14 mouse cellular contexts compared by ENCODE assay signal in the genomic region with DNA sequence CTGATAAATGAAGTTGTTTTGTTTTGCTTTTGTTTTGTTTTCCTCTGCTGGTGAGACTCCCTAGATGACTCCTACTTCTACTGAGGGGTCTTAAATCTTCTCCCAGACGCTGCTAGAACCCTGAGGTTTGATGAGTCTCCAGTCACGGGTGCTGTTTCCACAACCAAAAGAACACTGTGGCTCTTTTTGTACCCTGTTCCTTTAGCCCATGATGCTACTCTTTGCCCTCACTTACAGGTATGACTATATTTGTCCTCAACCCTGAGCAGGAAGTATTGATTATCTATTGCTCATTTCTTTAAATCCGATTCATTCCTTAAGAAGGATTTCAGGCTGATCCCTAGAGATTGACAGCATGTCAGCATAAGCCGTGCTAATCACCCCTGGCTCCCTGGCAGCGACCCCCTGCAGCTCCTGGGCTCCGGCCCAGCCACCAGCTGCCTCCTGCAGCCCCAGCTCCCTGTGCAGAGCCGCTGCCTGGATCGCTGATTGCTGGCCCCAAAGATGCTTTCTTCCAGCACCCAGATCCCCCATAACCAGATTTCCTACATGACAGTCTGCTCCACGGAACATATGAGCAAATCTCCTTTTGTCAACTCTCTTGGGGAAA.
DNase-seq lines count a peak whose midpoint lies in the region; ATAC-seq and TF ChIP-seq lines count a peak whose summit lies in the region.
"Had no signal": no experiment of that assay in that cellular context is flagged by ENCODE, and none has a peak within 500 bp of the region (broad histone marks: within the 10 kb centered on the region; RNA-seq: fewer than 3 reads in every experiment).

No protein-coding gene starts in this region.

- TF ChIP-seq CTCF in intestine, postnatal 0 days (IDR thresholded peaks at IDR 0.05; ENCODE audit: low read depth) = no peak

- H3K36me3 ChIP-seq in intestine, postnatal 0 days (ENCODE audit: control insufficient read depth, insufficient read depth) = no peaks in the 10 kb centered on the region
- no peaks in the 10 kb centered on the region for H3K36me3 ChIP-seq in intestine, embryonic 16.5 days (ENCODE audit: control insufficient read depth, insufficient read depth, low read length)
- H3K36me3 ChIP-seq in midbrain, embryonic 10.5 days = no peaks in the 10 kb centered on the region
- H3K36me3 ChIP-seq: embryonic facial prominence, embryonic 15.5 days; limb, embryonic 15.5 days had no signal

- H3K4me3 ChIP-seq in intestine, postnatal 0 days (ENCODE audit: low read depth, low read length) = no peak overlapping the region
- no peak overlapping the region for H3K4me3 ChIP-seq in intestine, embryonic 16.5 days (ENCODE audit: low read length)
- 0 out of 2 replicates have a peak overlapping the region, but pooled peaks have one; percentile 18 for H3K4me3 ChIP-seq in midbrain, embryonic 10.5 days
- H3K4me3 ChIP-seq: embryonic facial prominence, embryonic 15.5 days; heart, adult 2 months; limb, embryonic 15.5 days had no signal

- H3K27ac ChIP-seq in intestine, postnatal 0 days (ENCODE audit: low read depth, low read length) = no peak overlapping the region
- no peak overlapping the region for H3K27ac ChIP-seq in intestine, embryonic 16.5 days (ENCODE audit: low read length)
- H3K27ac ChIP-seq in midbrain, embryonic 10.5 days (replicated peaks) = no peak overlapping the region
- H3K27ac ChIP-seq: embryonic facial prominence, embryonic 15.5 days; heart, adult 2 months; limb, embryonic 15.5 days had no signal

- no peaks in the 10 kb centered on the region for H3K27me3 ChIP-seq in intestine, postnatal 0 days (replicated peaks; ENCODE audit: control insufficient read depth, insufficient read depth, low read length)
- H3K27me3 ChIP-seq in intestine, embryonic 16.5 days (replicated peaks; ENCODE audit: control insufficient read depth, insufficient read depth, low read length) = no peaks in the 10 kb centered on the region
- peaks cover 46% of the 10 kb centered on the region for H3K27me3 ChIP-seq in midbrain, embryonic 10.5 days (ENCODE audit: low read depth, poor library complexity, severe bottlenecking)
- H3K27me3 ChIP-seq: embryonic facial prominence, embryonic 15.5 days had no signal

- whole genome bisulfite sequencing in intestine, postnatal 0 days = 30% methylated on average over 9 of the region's 9 CpGs
- 12% methylated on average over 9 of the region's 9 CpGs for WGBS in intestine, embryonic 16.5 days
- 3% methylated on average over 9 of the region's 9 CpGs for WGBS in midbrain, embryonic 10.5 days

- H3K4me2 ChIP-seq in intestine, postnatal 0 days (replicated peaks; ENCODE audit: low read depth) = peak overlapping the region; percentile 57
- no peak overlapping the region; the same call in 1 of the 2 replicates for H3K4me2 ChIP-seq in intestine, embryonic 16.5 days (ENCODE audit: low read depth, low read length)
- H3K4me2 ChIP-seq: embryonic facial prominence, embryonic 15.5 days; limb, embryonic 15.5 days had no signal

- no peak for ATAC-seq in intestine, postnatal 0 days
- no peak for ATAC-seq in intestine, embryonic 16.5 days
- ATAC-seq: lung, postnatal 0 days had no signal

- H3K9me3 ChIP-seq in intestine, postnatal 0 days (ENCODE audit: control insufficient read depth) = no peaks in the 10 kb centered on the region
- H3K9me3 ChIP-seq in intestine, embryonic 16.5 days (ENCODE audit: control insufficient read depth, low read length) = no peaks in the 10 kb centered on the region
- H3K9me3 ChIP-seq in midbrain, embryonic 10.5 days (replicated peaks) = no peaks in the 10 kb centered on the region
- H3K9me3 ChIP-seq: embryonic facial prominence, embryonic 15.5 days; limb, embryonic 15.5 days had no signal

- no peak overlapping the region for H3K9ac ChIP-seq in intestine, postnatal 0 days (ENCODE audit: low read depth, low read length)
- H3K9ac ChIP-seq in intestine, embryonic 16.5 days (ENCODE audit: low read depth, low read length) = no peak overlapping the region
- H3K9ac ChIP-seq: embryonic facial prominence, embryonic 15.5 days; limb, embryonic 15.5 days had no signal

- peak; percentile 26 for DNase-seq in right cerebral cortex, postnatal 4 days
- DNase-seq in right cerebral cortex, adult 2 months (ENCODE audit: low spot score in 2 of 2) = no peak
- DNase-seq in midbrain, embryonic 10.5 days (ENCODE audit: low spot score) = peak; percentile 59
- no peak for DNase-seq in gastrocnemius, adult 18-20 months (ENCODE audit: low spot score)
- no peak for DNase-seq in adrenal gland, postnatal 14 days
- DNase-seq: adrenal gland, adult 8-10 months; heart, adult 2 months; heart, postnatal 14 days; spleen, adult 18-20 months had no signal

- no peaks in the 10 kb centered on the region for H3K4me1 ChIP-seq in intestine, postnatal 0 days (replicated peaks; ENCODE audit: control insufficient read depth, insufficient read depth, low read length)
- 0 out of 2 replicates have a peak, but pooled peaks cover 3% of the 10 kb centered on the region for H3K4me1 ChIP-seq in intestine, embryonic 16.5 days (ENCODE audit: control insufficient read depth, insufficient read depth, low read length)
- peaks cover 41% of the 10 kb centered on the region for H3K4me1 ChIP-seq in midbrain, embryonic 10.5 days
- H3K4me1 ChIP-seq: embryonic facial prominence, embryonic 15.5 days had no signal

Comparison
In these comparisons a context has a peak if more than half of its experiments do, and no peak if none do; other contexts are left out.
1. DNase-seq: peak in right cerebral cortex, postnatal 4 days (single experiment) and midbrain, embryonic 10.5 days (single experiment); none in right cerebral cortex, adult 2 months (0 of 2), gastrocnemius, adult 18-20 months (single experiment) and adrenal gland, postnatal 14 days (single experiment).